Mouse (Mus musculus) forebrain, embryonic 10.5 days (tissue): ENCODE measurements around the gene Zfp189. TPM values are rescaled to one million over a fixed set of nuclear protein-coding genes. Genes with fewer than 3 reads are reported as not detected.

Experiments
- DNase-seq: peaks from one replicate; pipeline ENCODE4 v3.0.0-alpha.2; 2017; ENCODE audit warnings: low spot score; ENCODE audit errors: extremely low spot score
- H3K27ac ChIP-seq: fragments of 300-500 bp; sonication (generic); 2 replicates; pipeline ENCODE4 v1.5.1; 2016; ENCODE audit warnings: mild to moderate bottlenecking
- H3K27me3 ChIP-seq: fragments of 300-500 bp; sonication (generic); 2 replicates; pipeline ENCODE4 v1.6.1; 2016; ENCODE audit warnings: mild to moderate bottlenecking; ENCODE audit not compliant: poor library complexity, severe bottlenecking
- H3K36me3 ChIP-seq: fragments of 300-500 bp; sonication (generic); replicated peaks from 2 replicates; pipeline ENCODE4 v1.6.1; 2016; ENCODE audit warnings: mild to moderate bottlenecking, moderate library complexity
- H3K4me1 ChIP-seq: fragments of 300-500 bp; sonication (generic); 2 replicates; pipeline ENCODE4 v1.6.1; 2016
- H3K4me3 ChIP-seq: fragments of 300-500 bp; sonication (generic); 2 replicates; pipeline ENCODE4 v1.5.1; 2016; ENCODE audit warnings: mild to moderate bottlenecking, moderate library complexity
- H3K9me3 ChIP-seq: fragments of 300-500 bp; sonication (generic); 2 replicates; pipeline ENCODE4 v1.6.1; 2016; ENCODE audit warnings: mild to moderate bottlenecking, moderate library complexity
- WGBS: fragments of 180-500 bp; shearing (Covaris S2); methylation state at CpG from one replicate; pipeline ENCODE4 v1.1.7; 2016; 5-methylcytosine and 5-hydroxymethylcytosine counted together
- polyA plus RNA-seq: library from polyadenylated mRNA; unstranded; fragments of >200 nt; fragmentation: Nextera tagmentation; extraction: Ambion mirVana; gene quantifications from 2 replicates; pipeline ENCODE4 v1.2.1, GENCODE M21; 2016

Zfp189 gene
- polyA plus RNA-seq, 1 experiment from 2014 or later = 9.8 TPM

GRCm38 (mm10) chr4:49546873-49547543 lies 26.0 kb downstream of the Zfp189 start:
- H3K4me1 ChIP-seq = no peaks in the 10 kb centered on the region
- 80% methylated on average over 6 of the region's 6 CpGs for WGBS
- no peak overlapping the region for H3K4me3 ChIP-seq
- no peaks in the 10 kb centered on the region for H3K9me3 ChIP-seq
- no peak for DNase-seq
- H3K27ac ChIP-seq = no peak overlapping the region
- H3K27me3 ChIP-seq = no peaks in the 10 kb centered on the region
- H3K36me3 ChIP-seq = no peaks in the 10 kb centered on the region

DNA sequence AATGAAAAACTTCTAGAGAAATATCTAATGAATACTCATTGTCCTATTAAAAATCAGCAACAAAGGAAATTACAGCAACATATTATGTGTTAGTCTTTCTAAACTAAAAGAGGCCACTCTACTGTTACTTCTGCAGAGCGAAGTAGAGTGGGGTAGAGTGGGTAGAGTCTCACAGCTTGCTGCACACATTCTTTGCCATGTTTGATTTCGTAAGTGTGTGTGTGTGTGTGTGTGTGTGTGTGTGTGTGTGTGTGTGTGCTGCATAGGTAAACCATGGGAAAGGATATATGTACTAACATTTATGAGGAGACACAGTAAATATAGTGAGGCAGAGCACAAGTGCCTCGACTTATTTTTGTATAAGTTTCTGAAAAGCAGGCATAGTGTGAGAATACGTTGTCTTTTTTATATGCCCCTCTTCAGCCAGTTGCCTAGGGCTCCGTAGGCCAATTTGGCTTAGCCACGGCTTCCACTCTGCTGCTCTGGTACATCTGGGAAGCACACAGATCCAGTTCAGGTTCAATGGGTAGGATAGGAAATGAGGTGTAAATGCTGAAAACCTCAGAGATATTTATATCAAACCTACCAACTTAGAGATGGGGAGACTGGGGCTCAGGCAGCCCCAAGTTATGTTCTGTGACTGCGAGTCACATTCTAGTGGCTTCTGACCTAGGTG lies 26.7 kb downstream of the Zfp189 start:
- Histone ChIP-seq H3K27ac (no peak overlapping the region), H3K27me3 (no peaks in the 10 kb centered on the region), H3K9me3 (no peaks in the 10 kb centered on the region), H3K4me3 (no peak overlapping the region), H3K36me3 (no peaks in the 10 kb centered on the region), H3K4me1 (no peaks in the 10 kb centered on the region)
- no peak for DNase-seq
- 88% methylated on average over 7 of the region's 7 CpGs for WGBS

- no peak for DNase-seq
- H3K27ac ChIP-seq = no peak within 1 kb of the TSS
Observed at GRCm38 (mm10) chr4:49549383-49549782, 28.4 kb downstream of the Zfp189 start, which contains the start of gene Aldob. TSS of gene Aldob (minus strand) at chr4:49549546.

GRCm38 (mm10) chr4:49553380-49553779 lies 32.4 kb downstream of the Zfp189 start:
- no peaks in the 10 kb centered on the region for H3K9me3 ChIP-seq
- no peaks in the 10 kb centered on the region for H3K36me3 ChIP-seq
- whole genome bisulfite sequencing = 90% methylated on average over 5 of the region's 5 CpGs
- no peak overlapping the region for H3K4me3 ChIP-seq
- DNase-seq = no peak
- no peak overlapping the region for H3K27ac ChIP-seq
- no peaks in the 10 kb centered on the region for H3K27me3 ChIP-seq
- no peaks in the 10 kb centered on the region for H3K4me1 ChIP-seq

More at GRCm38 (mm10) chr4:49549383-49549782, 28.4 kb downstream of the Zfp189 start, which contains the start of gene Aldob:
- H3K27me3 ChIP-seq = no peaks in the 10 kb centered on the region
- no peaks in the 10 kb centered on the region for H3K36me3 ChIP-seq
- H3K4me1 ChIP-seq = no peaks in the 10 kb centered on the region
- no peaks in the 10 kb centered on the region for H3K9me3 ChIP-seq
- 73% methylated on average over 3 of the region's 3 CpGs for WGBS
- H3K4me3 ChIP-seq = no peak within 1 kb of the TSS

DNA sequence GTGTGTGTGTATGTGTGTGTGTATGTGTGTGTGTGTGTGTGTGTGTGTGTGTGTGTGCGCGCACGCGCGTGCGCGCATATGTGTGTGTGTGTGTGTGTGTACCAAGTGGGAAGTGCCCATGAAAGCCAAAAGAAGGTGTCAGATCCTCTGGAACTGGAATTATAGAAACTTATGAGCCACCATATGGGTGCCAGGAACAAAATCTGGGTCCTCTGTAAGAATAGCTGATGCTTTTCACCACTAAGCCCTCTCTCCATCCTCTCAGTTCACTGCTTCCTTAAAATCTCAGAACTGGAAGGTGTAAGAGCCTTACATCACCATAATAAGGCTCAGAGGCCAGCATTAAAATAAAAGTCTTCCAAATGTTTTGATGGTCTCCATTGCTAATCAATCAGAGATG lies 36.4 kb downstream of the Zfp189 start:
- H3K4me1 ChIP-seq = no peaks in the 10 kb centered on the region
- no peak for DNase-seq
- H3K9me3 ChIP-seq = no peaks in the 10 kb centered on the region
- no peaks in the 10 kb centered on the region for H3K27me3 ChIP-seq
- H3K4me3 ChIP-seq = no peak overlapping the region
- no peak overlapping the region for H3K27ac ChIP-seq
- no peaks in the 10 kb centered on the region for H3K36me3 ChIP-seq
- 86% methylated on average over 7 of the region's 7 CpGs for WGBS

DNA sequence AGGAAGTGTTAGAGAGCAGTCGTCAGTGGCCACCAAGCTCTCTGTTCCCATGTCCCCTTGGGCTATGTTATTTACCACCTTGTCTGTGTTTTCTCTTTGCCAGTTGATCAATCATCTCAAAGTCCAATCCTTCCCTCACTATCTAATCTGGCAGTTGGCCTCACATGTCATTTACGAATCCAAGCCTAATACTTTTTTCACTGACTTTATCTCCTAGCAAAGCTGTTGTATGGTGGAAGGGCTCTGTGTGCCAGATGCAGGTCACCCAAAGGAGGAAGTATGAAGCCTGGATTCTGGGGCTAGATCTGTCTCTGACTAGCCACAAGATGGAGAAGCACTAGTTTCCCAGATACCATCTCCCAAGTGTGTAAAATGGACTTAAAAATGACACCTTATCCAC lies 37.2 kb downstream of the Zfp189 start:
- Histone ChIP-seq H3K9me3 (no peaks in the 10 kb centered on the region), H3K27ac (no peak overlapping the region), H3K36me3 (no peaks in the 10 kb centered on the region), H3K27me3 (no peaks in the 10 kb centered on the region), H3K4me3 (no peak overlapping the region), H3K4me1 (no peaks in the 10 kb centered on the region)
- WGBS = 83% methylated on average over 2 of the region's 2 CpGs
- DNase-seq = no peak

DNA sequence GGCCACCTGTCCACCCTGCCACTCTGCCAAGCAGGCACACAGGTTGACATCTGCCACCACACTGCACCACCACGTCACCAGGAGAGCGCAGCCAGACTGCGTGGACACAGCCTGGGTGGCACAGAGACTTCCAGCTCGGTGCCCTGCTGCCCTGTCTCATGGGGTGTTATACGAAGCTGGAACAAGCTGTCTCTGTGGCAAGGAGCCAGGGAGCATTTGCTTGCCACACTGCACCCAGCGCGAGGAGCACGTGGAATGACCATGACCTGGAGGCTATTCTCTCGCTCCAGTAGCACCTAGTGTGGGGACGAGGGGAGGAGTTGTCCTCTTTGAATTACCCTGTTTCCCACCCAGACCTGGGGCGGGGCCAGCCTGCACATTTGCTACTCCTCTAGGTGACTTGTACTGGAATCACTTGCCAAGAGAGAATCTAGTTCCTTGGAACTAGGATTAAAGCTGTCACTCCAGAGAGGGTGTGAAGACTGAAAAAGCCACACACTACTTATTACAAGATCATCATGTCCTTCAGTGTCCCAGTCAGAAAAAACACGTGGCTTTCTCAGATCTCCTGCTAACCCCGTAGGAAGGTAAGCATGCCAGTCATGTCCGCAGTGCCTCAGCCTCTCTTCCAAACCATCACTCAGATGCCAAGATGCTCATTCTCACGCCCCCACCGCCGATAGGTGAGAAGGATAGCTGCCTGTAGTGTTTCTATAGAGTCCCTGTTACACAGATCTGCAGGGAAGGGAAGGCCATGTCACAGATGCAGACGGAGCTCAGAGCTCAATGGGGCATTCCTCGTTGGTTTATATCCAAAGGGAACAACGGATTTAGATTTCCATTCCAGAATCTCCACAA lies 39.2 kb downstream of the Zfp189 start:
- Histone ChIP-seq H3K36me3 (no peaks in the 10 kb centered on the region), H3K27ac (no peak overlapping the region), H3K27me3 (no peaks in the 10 kb centered on the region), H3K4me1 (no peaks in the 10 kb centered on the region), H3K4me3 (no peak overlapping the region), H3K9me3 (no peaks in the 10 kb centered on the region)
- DNase-seq = no peak
- 82% methylated on average over 20 of the region's 20 CpGs for whole genome bisulfite sequencing

GRCm38 (mm10) chr4:49567613-49568012 lies 46.6 kb downstream of the Zfp189 start:
- H3K27ac ChIP-seq = no peak overlapping the region
- no peaks in the 10 kb centered on the region for H3K9me3 ChIP-seq
- WGBS = 22% methylated on average over 3 of the region's 3 CpGs
- no peaks in the 10 kb centered on the region for H3K36me3 ChIP-seq
- H3K4me1 ChIP-seq = no peaks in the 10 kb centered on the region
- no peaks in the 10 kb centered on the region for H3K27me3 ChIP-seq
- no peak overlapping the region for H3K4me3 ChIP-seq
- DNase-seq = peak; percentile 38

GRCm38 (mm10) chr4:49572194-49572593 lies 51.2 kb downstream of the Zfp189 start:
- H3K27ac ChIP-seq = no peak overlapping the region
- H3K36me3 ChIP-seq = no peaks in the 10 kb centered on the region
- DNase-seq = no peak
- no peaks in the 10 kb centered on the region for H3K4me1 ChIP-seq
- H3K27me3 ChIP-seq = no peaks in the 10 kb centered on the region
- WGBS = 95% methylated on average over 4 of the region's 4 CpGs
- H3K4me3 ChIP-seq = no peak overlapping the region
- H3K9me3 ChIP-seq = no peaks in the 10 kb centered on the region

Other genes with a start within 250 kb of the Zfp189 start
- not detected in 2 replicates for gene Acnat2, start 113.0 kb upstream of the Zfp189 start, polyA plus RNA-seq
- gene Acnat1, start 47.3 kb upstream of the Zfp189 start, polyA plus RNA-seq = not detected in 2 replicates
- 0.24 and 0.36 TPM in 2 replicates for gene Baat, start 14.6 kb upstream of the Zfp189 start, polyA plus RNA-seq
- 87.7 and 89.3 TPM in 2 replicates for gene Mrpl50, start 83 bp upstream of the Zfp189 start, polyA plus RNA-seq
- not detected in 2 replicates for gene Aldob, start 28.4 kb downstream of the Zfp189 start, polyA plus RNA-seq
- 14.6 TPM in 2 replicates for gene Tmem246, start 76.7 kb downstream of the Zfp189 start, polyA plus RNA-seq
- gene Rnf20, start 110.8 kb downstream of the Zfp189 start, polyA plus RNA-seq = 49.5 and 51.0 TPM in 2 replicates
- not detected in 2 replicates for gene Ppp3r2, start 160.8 kb downstream of the Zfp189 start, polyA plus RNA-seq